Mouse (Mus musculus): ENCODE results near the gene Mmd2. TPM values are rescaled to one million over a fixed set of nuclear protein-coding genes. Genes with fewer than 3 reads are reported as not detected.

Mmd2 gene
- 0.18 TPM in 1 of 2 replicates, not detected in the other for polyA plus RNA-seq (2012; rRNA removed)

DNA sequence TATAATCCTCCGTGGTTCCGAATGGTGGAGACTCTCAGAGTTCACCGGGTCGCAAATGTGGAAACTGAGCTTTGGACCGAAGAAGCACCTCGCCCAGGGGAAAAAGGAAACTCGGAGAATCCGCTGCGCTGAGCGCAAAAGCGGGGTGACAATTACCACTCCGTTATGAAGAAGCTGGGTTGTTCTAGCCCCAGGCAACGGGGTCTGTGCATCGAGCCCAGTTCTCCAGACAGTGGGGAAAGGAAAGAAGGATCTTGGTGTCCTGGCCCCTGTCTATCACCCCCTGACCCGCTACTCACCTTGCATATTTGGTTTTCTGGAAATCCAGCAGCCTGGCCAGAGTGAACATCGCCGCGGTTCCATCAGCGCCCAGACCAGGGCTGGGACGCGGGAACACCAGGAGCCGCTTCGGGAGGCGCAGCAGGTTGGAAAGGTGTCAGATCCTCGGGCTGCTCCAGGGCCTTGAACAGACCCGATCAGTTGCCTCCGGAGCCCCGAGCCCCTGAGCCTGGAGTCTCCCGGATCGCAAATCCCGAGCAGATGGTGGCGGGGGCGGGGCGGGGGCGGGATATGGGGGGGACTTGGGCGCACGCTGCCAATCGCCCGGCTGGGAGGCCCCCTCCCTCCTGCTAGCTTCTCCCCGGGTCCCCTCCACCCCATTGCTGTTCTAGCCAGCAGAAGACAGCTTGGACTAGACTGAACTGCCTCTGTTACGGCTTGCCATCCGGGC is at the start of gene Mmd2:
TSS of gene Mmd2 (minus strand) at position 542 of the 730 bp plus-strand sequence.
- TF ChIP-seq POLR2A (IDR thresholded peaks at IDR 0.05; ENCODE audit: low read depth, low read length) = no peak
- TF ChIP-seq CTCF (IDR thresholded peaks at IDR 0.05; ENCODE audit: extremely low read depth, insufficient read depth, insufficient read length, insufficient replicate concordance) = no peak
- Histone ChIP-seq H3K27ac (ENCODE audit: insufficient read depth, low read length) (no peak within 1 kb of the TSS), H3K36me3 (ENCODE audit: control insufficient read depth, insufficient read depth, low read length) (no peaks in the 10 kb centered on the region), H3K27me3 (ENCODE audit: control insufficient read depth, insufficient read depth, low read length) (peaks cover 4% of the 10 kb centered on the region), H3K4me3 (ENCODE audit: extremely low read depth, insufficient read depth, insufficient read length) (no peak within 1 kb of the TSS), H3K4me1 (ENCODE audit: control insufficient read depth, insufficient read depth, insufficient read length) (no peaks in the 10 kb centered on the region)
- no peak for DNase-seq (ENCODE audit: low read depth in 1 of 2, low spot score in 2 of 2)
- 10% methylated on average over 42 of the region's 42 CpGs for WGBS

DNA sequence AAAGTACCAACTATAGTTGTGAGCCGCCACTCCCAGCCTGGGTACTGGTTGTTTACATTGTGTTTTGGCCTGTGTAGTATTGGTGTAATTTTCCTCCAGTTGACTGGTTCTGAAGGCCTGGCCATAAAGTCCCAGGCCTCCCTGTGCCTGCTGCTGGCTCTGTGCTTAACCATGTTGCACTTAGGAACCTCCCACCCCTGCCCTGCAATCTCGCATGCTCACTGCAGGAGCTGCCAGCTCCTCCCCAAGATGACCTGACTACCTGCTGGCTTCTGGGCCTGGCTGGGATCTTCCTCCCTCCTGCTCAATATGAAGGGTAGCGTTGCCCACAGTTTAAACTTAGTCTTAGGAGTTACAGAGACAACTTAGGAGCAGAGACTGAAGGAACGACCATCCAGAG is 43.7 kb upstream of the Mmd2 start:
- no peaks in the 10 kb centered on the region; the same call in 1 of the 2 replicates for H3K4me1 ChIP-seq (ENCODE audit: control insufficient read depth, insufficient read depth, insufficient read length)
- 93% methylated on average over 4 of the region's 4 CpGs for whole genome bisulfite sequencing

DNA sequence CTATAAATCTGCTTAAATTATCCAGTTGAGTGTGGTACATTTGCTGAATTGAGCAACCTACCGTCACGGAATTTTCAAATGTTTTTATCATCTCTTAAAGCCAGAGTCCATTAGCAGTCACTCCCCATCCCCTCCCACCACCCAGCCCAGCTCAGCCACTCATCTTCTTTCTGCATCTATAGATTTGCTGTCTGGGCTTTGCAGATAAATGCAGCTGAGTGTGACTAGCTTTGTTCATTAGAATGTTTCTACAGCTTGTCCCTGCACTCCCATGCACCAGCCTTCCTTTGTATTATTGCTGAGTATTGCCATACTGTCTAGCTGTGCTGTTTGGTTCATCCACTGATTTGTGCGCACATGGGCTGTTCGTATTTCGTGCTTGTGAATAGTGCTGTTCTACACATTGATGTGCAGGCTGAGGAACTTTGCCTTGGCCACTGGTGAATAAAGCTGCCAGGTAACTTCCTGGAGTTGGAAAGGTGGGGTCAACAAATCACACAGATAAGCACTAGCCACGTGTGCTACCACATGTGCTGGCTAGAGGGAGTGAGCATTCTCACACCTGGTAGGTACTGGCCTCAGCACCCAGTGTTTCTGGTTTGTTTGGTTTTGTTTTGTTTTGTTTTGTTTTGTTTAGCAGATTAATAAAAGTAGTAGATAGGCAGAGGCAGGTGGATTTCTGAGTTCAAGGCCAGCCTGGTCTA is 42.3 kb upstream of the Mmd2 start:
- H3K27me3 ChIP-seq (ENCODE audit: control insufficient read depth, insufficient read depth, low read length) = no peaks in the 10 kb centered on the region
- peaks cover 5% of the 10 kb centered on the region for H3K36me3 ChIP-seq (ENCODE audit: control insufficient read depth, insufficient read depth, low read length)
- no peak overlapping the region for H3K4me3 ChIP-seq (ENCODE audit: extremely low read depth, insufficient read depth, insufficient read length)
- no peaks in the 10 kb centered on the region; the same call in 1 of the 2 replicates for H3K4me1 ChIP-seq (ENCODE audit: control insufficient read depth, insufficient read depth, insufficient read length)
- no peak for DNase-seq (ENCODE audit: low read depth in 1 of 2, low spot score in 2 of 2)
- TF ChIP-seq CTCF (IDR thresholded peaks at IDR 0.05; ENCODE audit: extremely low read depth, insufficient read depth, insufficient read length, insufficient replicate concordance) (no peak), POLR2A (IDR thresholded peaks at IDR 0.05; ENCODE audit: low read depth, low read length) (no peak)
- WGBS = 80% methylated on average over 6 of the region's 6 CpGs
- H3K27ac ChIP-seq (ENCODE audit: insufficient read depth, low read length) = no peak overlapping the region

More for the DNA sequence above, 43.7 kb upstream of the Mmd2 start:
- DNase-seq (ENCODE audit: low read depth in 1 of 2, low spot score in 2 of 2) = no peak
- Histone ChIP-seq H3K4me3 (ENCODE audit: extremely low read depth, insufficient read depth, insufficient read length) (no peak overlapping the region), H3K36me3 (ENCODE audit: control insufficient read depth, insufficient read depth, low read length) (peaks cover 9% of the 10 kb centered on the region), H3K27ac (ENCODE audit: insufficient read depth, low read length) (no peak overlapping the region), H3K27me3 (ENCODE audit: control insufficient read depth, insufficient read depth, low read length) (no peaks in the 10 kb centered on the region)
- TF ChIP-seq POLR2A (IDR thresholded peaks at IDR 0.05; ENCODE audit: low read depth, low read length) = no peak
- TF ChIP-seq CTCF (IDR thresholded peaks at IDR 0.05; ENCODE audit: extremely low read depth, insufficient read depth, insufficient read length, insufficient replicate concordance) = no peak

DNA sequence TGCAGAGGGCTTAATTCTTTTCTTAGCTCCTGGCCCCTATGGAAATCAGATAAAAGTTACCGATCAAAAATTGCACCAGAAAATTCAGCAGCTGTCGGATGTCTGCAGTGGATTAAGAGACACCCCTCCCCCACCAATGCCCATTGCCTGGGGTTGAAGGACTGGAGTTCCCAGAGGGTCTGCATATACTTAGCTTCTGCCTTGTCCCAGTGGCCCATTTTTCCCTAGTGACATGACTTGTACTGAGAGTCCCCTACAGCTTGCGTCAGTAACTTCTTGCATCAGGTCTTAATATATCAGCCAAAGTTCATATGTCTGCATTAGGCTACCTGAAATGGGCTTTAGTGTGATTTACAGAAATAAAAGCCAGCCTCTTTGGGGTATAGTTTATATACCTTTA is 41.8 kb upstream of the Mmd2 start:
- Histone ChIP-seq H3K4me1 (ENCODE audit: control insufficient read depth, insufficient read depth, insufficient read length) (no peaks in the 10 kb centered on the region; the same call in 1 of the 2 replicates), H3K27ac (ENCODE audit: insufficient read depth, low read length) (no peak overlapping the region), H3K4me3 (ENCODE audit: extremely low read depth, insufficient read depth, insufficient read length) (no peak overlapping the region), H3K27me3 (ENCODE audit: control insufficient read depth, insufficient read depth, low read length) (no peaks in the 10 kb centered on the region), H3K36me3 (ENCODE audit: control insufficient read depth, insufficient read depth, low read length) (peaks cover 4% of the 10 kb centered on the region)
- 82% methylated on average over 3 of the region's 3 CpGs for WGBS
- DNase-seq (ENCODE audit: low read depth in 1 of 2, low spot score in 2 of 2) = no peak
- TF ChIP-seq POLR2A (IDR thresholded peaks at IDR 0.05; ENCODE audit: low read depth, low read length) (no peak), CTCF (IDR thresholded peaks at IDR 0.05; ENCODE audit: extremely low read depth, insufficient read depth, insufficient read length, insufficient replicate concordance) (no peak)

DNA sequence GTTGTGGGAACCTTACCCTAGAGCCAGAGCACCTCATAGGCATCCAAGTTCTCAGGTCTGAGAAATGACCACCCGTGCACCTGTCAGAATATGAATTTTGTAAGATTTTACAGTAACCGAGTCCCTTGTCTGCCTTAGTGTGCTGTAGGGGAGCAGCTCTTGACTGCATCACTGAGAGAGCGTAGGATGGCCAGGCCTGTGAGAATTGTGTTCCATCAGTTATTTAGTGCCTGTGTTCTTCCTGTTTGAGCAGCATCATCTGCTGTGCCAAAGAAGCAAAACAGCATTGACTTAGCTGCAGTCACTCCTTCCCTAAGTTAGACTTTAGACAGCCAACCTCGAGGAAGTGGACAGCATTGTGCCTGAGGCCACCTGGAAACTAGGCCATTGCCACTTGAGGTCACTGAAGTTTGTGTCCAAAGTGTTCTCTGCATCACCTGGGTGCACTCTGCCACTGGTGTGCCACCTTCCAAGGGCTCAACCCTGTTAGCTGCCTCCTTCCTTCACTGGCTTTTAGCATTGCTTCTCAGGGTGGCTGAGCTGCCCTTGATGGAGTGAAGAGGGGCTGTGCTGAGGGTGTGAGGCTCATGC is 41.0 kb upstream of the Mmd2 start:
- WGBS = 86% methylated on average over 4 of the region's 4 CpGs
- H3K36me3 ChIP-seq (ENCODE audit: control insufficient read depth, insufficient read depth, low read length) = no peaks in the 10 kb centered on the region
- no peak overlapping the region for H3K27ac ChIP-seq (ENCODE audit: insufficient read depth, low read length)
- H3K4me1 ChIP-seq (ENCODE audit: control insufficient read depth, insufficient read depth, insufficient read length) = no peaks in the 10 kb centered on the region; the same call in 1 of the 2 replicates
- DNase-seq (ENCODE audit: low read depth in 1 of 2, low spot score in 2 of 2) = no peak
- H3K4me3 ChIP-seq (ENCODE audit: extremely low read depth, insufficient read depth, insufficient read length) = no peak overlapping the region
- no peaks in the 10 kb centered on the region for H3K27me3 ChIP-seq (ENCODE audit: control insufficient read depth, insufficient read depth, low read length)
- TF ChIP-seq CTCF (IDR thresholded peaks at IDR 0.05; ENCODE audit: extremely low read depth, insufficient read depth, insufficient read length, insufficient replicate concordance) = no peak
- TF ChIP-seq POLR2A (IDR thresholded peaks at IDR 0.05; ENCODE audit: low read depth, low read length) = no peak

DNA sequence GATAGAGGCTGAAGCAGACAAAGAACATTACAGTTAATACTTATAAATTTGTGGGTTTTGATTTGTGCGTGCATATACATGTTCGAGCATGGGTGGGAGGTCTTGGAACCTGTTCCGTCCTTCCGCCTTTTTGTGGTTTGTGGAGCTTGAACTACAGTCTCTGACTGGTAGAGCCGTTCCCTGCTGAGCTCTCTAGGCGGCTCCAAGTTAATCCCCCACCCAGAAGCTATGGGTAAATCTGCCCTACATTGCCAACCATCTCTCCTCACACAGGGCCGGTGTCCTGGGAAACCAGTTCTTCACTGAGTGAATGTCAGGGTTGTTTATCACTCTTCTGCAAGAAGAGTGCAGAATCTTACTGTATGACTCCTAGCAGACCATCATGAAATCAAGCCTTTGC is 39.6 kb upstream of the Mmd2 start:
- H3K27ac ChIP-seq (ENCODE audit: insufficient read depth, low read length) = no peak overlapping the region
- H3K4me3 ChIP-seq (ENCODE audit: extremely low read depth, insufficient read depth, insufficient read length) = no peak overlapping the region
- TF ChIP-seq CTCF (IDR thresholded peaks at IDR 0.05; ENCODE audit: extremely low read depth, insufficient read depth, insufficient read length, insufficient replicate concordance) = no peak
- no peak for TF ChIP-seq POLR2A (IDR thresholded peaks at IDR 0.05; ENCODE audit: low read depth, low read length)
- no peaks in the 10 kb centered on the region for H3K27me3 ChIP-seq (ENCODE audit: control insufficient read depth, insufficient read depth, low read length)
- WGBS = 97% methylated on average over 7 of the region's 7 CpGs
- no peaks in the 10 kb centered on the region for H3K36me3 ChIP-seq (ENCODE audit: control insufficient read depth, insufficient read depth, low read length)
- H3K4me1 ChIP-seq (ENCODE audit: control insufficient read depth, insufficient read depth, insufficient read length) = no peaks in the 10 kb centered on the region; the same call in 1 of the 2 replicates
- no peak for DNase-seq (ENCODE audit: low read depth in 1 of 2, low spot score in 2 of 2)
